Mouse (Mus musculus): ENCODE data around the gene Hpdl.
"Not testable (repeated sequence)": the region's sequence is repeated elsewhere in the genome, so short reads cannot be mapped to it uniquely, and the experiment has no call there.

The Hpdl gene

GRCm38 (mm10) chr4:116821694-116822016 is at the start of gene Hpdl:
TSS of gene Hpdl (minus strand) at chr4:116821707.
- no peak for DNase-seq

- no peak for DNase-seq
These were observed 48.4 kb upstream of the Hpdl start for GRCm38 (mm10) chr4:116869898-116870297.

GRCm38 (mm10) chr4:116862023-116862422 is 40.5 kb upstream of the Hpdl start:
- no peak for DNase-seq

GRCm38 (mm10) chr4:116859711-116860110 is 38.2 kb upstream of the Hpdl start:
- DNase-seq: no peak

GRCm38 (mm10) chr4:116857203-116857602 is 35.7 kb upstream of the Hpdl start:
- no peak for DNase-seq

GRCm38 (mm10) chr4:116854286-116854685 is 32.8 kb upstream of the Hpdl start:
- DNase-seq: no peak

GRCm38 (mm10) chr4:116849901-116850300 is 28.4 kb upstream of the Hpdl start:
- DNase-seq: no peak

- no peak for DNase-seq
These were observed 22.8 kb upstream of the Hpdl start for GRCm38 (mm10) chr4:116844324-116844723.

- no peak for DNase-seq
These were observed 19.3 kb upstream of the Hpdl start for GRCm38 (mm10) chr4:116840841-116841240.

- DNase-seq: not testable (repeated sequence)
These were observed 18.6 kb upstream of the Hpdl start for GRCm38 (mm10) chr4:116840096-116840495.

- no peak for DNase-seq
These were observed 17.5 kb upstream of the Hpdl start for GRCm38 (mm10) chr4:116838999-116839398.

GRCm38 (mm10) chr4:116830070-116830368 is 8.5 kb upstream of the Hpdl start:
- DNase-seq: no peak

GRCm38 (mm10) chr4:116829364-116830069 is 8.0 kb upstream of the Hpdl start:
- DNase-seq: no peak

- DNase-seq: no peak
These were observed 6.3 kb upstream of the Hpdl start for GRCm38 (mm10) chr4:116827819-116828218.

GRCm38 (mm10) chr4:116824541-116825004 is 3.1 kb upstream of the Hpdl start:
- DNase-seq: peak; percentile 73

- peak; percentile 14 for DNase-seq
These were observed 409 bp downstream of the Hpdl start for GRCm38 (mm10) chr4:116820902-116821693.

- no peak for DNase-seq
These were observed 1.3 kb downstream of the Hpdl start for GRCm38 (mm10) chr4:116819968-116820901.

- no peak for DNase-seq
These were observed 4.0 kb downstream of the Hpdl start for GRCm38 (mm10) chr4:116817486-116817885.

GRCm38 (mm10) chr4:116815276-116815675 is 6.2 kb downstream of the Hpdl start:
- no peak for DNase-seq

- no peak for DNase-seq
These were observed 10.5 kb downstream of the Hpdl start for GRCm38 (mm10) chr4:116811012-116811411.

GRCm38 (mm10) chr4:116807197-116808129 is 14.0 kb downstream of the Hpdl start, which contains the start of the genes Toe1 and Mutyh:
TSS of gene Toe1 (minus strand) at chr4:116807640.
TSS of gene Mutyh (plus strand) at chr4:116807723.
- DNase-seq: peak; percentile 91

GRCm38 (mm10) chr4:116799901-116800300 is 21.6 kb downstream of the Hpdl start:
- no peak for DNase-seq
